Mouse (Mus musculus): ENCODE measurements around the gene Kif27. TPM values are rescaled to one million over a fixed set of nuclear protein-coding genes. Genes with fewer than 3 reads are reported as not detected.
A peak's percentile ranks its signal among the peaks of the same experiment; 100 is the strongest.

Kif27 gene
- polyA plus RNA-seq, 1 experiment = 0.07 TPM

GRCm38 (mm10) chr13:58275599-58275998, 83.3 kb downstream of the Kif27 start, which contains the start of gene Gkap1:
TSS of gene Gkap1 (minus strand) at chr13:58275699.
- no peak within 1 kb of the TSS for H3K27ac ChIP-seq (ENCODE audit: control insufficient read depth, insufficient read depth, low read length)
- WGBS = 95% methylated on average over 8 of the region's 8 CpGs
- peaks cover 17% of the 10 kb centered on the region; the same call in 1 of the 2 replicates for H3K27me3 ChIP-seq (ENCODE audit: control insufficient read depth, insufficient read depth, low read length)
- DNase-seq = no peak
- TF ChIP-seq POLR2A (IDR thresholded peaks at IDR 0.05; ENCODE audit: control insufficient read depth, extremely low read depth, insufficient read depth, low read length, poor library complexity) (no peak), CTCF (IDR thresholded peaks at IDR 0.05; ENCODE audit: borderline replicate concordance, control insufficient read depth, extremely low read depth, insufficient read depth, low read length, poor library complexity) (no peak)
- H3K4me1 ChIP-seq (replicated peaks; ENCODE audit: control insufficient read depth, insufficient read depth, low read length) = peaks cover 6% of the 10 kb centered on the region; the same call in 1 of the 2 replicates
- no peaks in the 10 kb centered on the region for H3K36me3 ChIP-seq (ENCODE audit: control insufficient read depth, insufficient read depth, low read length)
- peak within 1 kb of the TSS; percentile 61 for H3K4me3 ChIP-seq (ENCODE audit: control insufficient read depth, insufficient read depth, low read length)

- no peak for DNase-seq
- 51% methylated on average over 9 of the region's 9 CpGs for WGBS
- no peak overlapping the region for H3K4me3 ChIP-seq (ENCODE audit: control insufficient read depth, insufficient read depth, low read length)
- no peaks in the 10 kb centered on the region for H3K36me3 ChIP-seq (ENCODE audit: control insufficient read depth, insufficient read depth, low read length)
- no peak for TF ChIP-seq CTCF (IDR thresholded peaks at IDR 0.05; ENCODE audit: borderline replicate concordance, control insufficient read depth, extremely low read depth, insufficient read depth, low read length, poor library complexity)
- TF ChIP-seq POLR2A (IDR thresholded peaks at IDR 0.05; ENCODE audit: control insufficient read depth, extremely low read depth, insufficient read depth, low read length, poor library complexity) = no peak
- H3K4me1 ChIP-seq (replicated peaks; ENCODE audit: control insufficient read depth, insufficient read depth, low read length) = peaks cover 6% of the 10 kb centered on the region; the same call in 1 of the 2 replicates
- H3K27ac ChIP-seq (ENCODE audit: control insufficient read depth, insufficient read depth, low read length) = no peak overlapping the region
- peaks cover 17% of the 10 kb centered on the region; the same call in 1 of the 2 replicates for H3K27me3 ChIP-seq (ENCODE audit: control insufficient read depth, insufficient read depth, low read length)
Measured at GRCm38 (mm10) chr13:58275076-58275475, 83.8 kb downstream of the Kif27 start.

- WGBS = under 1% methylated on average over 83 of the region's 84 CpGs
- Histone ChIP-seq H3K4me1 (replicated peaks; ENCODE audit: control insufficient read depth, insufficient read depth, low read length) (peaks cover 6% of the 10 kb centered on the region; the same call in 1 of the 2 replicates), H3K27me3 (ENCODE audit: control insufficient read depth, insufficient read depth, low read length) (peaks cover 17% of the 10 kb centered on the region; the same call in 1 of the 2 replicates), H3K27ac (ENCODE audit: control insufficient read depth, insufficient read depth, low read length) (no peak overlapping the region), H3K4me3 (ENCODE audit: control insufficient read depth, insufficient read depth, low read length) (peak overlapping the region; percentile 61), H3K36me3 (ENCODE audit: control insufficient read depth, insufficient read depth, low read length) (no peaks in the 10 kb centered on the region)
- DNase-seq = peak; percentile 56
- TF ChIP-seq CTCF (IDR thresholded peaks at IDR 0.05; ENCODE audit: borderline replicate concordance, control insufficient read depth, extremely low read depth, insufficient read depth, low read length, poor library complexity) = 0 out of 2 replicates have a peak, but pooled peaks have one; percentile 6
- no peak for TF ChIP-seq POLR2A (IDR thresholded peaks at IDR 0.05; ENCODE audit: control insufficient read depth, extremely low read depth, insufficient read depth, low read length, poor library complexity)
Measured at GRCm38 (mm10) chr13:58274259-58274991, 84.5 kb downstream of the Kif27 start.

DNA sequence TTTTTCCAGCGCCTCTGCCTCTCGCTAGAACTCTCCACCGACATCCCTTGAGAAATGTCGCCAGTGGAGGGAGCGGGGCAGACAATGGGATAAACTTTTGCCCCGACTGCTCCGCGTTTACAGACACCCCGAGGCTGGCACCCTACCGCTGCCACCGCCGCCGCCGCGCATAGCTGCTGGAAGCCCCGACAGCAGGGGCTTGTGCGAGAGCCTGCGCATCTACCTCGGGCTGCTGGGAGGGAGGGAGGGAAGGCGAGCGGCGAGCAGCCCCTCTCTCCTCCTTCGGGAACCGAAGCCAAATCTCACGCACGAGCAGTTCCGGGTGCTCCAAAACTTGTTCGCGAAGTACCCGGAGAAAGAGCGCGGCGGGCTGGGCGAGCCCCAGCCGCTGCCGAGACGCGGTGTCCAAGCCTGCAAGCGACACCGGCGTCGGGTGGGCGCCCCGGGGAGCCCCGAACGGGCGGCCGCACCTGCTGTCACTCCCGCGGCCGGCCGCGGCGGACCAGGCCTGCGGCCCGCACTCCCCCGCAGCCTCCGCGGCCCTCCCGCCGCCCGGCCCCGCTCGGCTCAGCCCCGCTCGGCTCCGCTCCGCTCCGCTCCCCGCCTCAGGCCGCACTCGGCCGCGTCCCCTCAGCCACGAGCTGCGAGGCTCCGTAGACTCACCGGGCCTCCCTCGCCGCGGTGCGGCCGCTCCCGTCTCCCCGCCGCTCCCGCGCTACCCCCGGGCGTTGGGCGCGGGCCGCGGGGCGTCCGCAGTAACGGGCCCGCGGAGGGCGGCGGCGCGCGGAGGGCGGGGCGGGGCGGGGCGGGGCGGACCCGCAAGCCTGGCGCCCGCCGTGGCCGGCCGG, 85.3 kb downstream of the Kif27 start:
- H3K4me3 ChIP-seq (ENCODE audit: control insufficient read depth, insufficient read depth, low read length) = peak overlapping the region; percentile 61
- no peaks in the 10 kb centered on the region for H3K36me3 ChIP-seq (ENCODE audit: control insufficient read depth, insufficient read depth, low read length)
- TF ChIP-seq CTCF (IDR thresholded peaks at IDR 0.05; ENCODE audit: borderline replicate concordance, control insufficient read depth, extremely low read depth, insufficient read depth, low read length, poor library complexity) (no peak), POLR2A (IDR thresholded peaks at IDR 0.05; ENCODE audit: control insufficient read depth, extremely low read depth, insufficient read depth, low read length, poor library complexity) (no peak)
- no peak overlapping the region for H3K27ac ChIP-seq (ENCODE audit: control insufficient read depth, insufficient read depth, low read length)
- peak; percentile 39 for DNase-seq
- WGBS = 2% methylated on average over 105 of the region's 115 CpGs
- peaks cover 6% of the 10 kb centered on the region; the same call in 1 of the 2 replicates for H3K4me1 ChIP-seq (replicated peaks; ENCODE audit: control insufficient read depth, insufficient read depth, low read length)
- peaks cover 17% of the 10 kb centered on the region; the same call in 1 of the 2 replicates for H3K27me3 ChIP-seq (ENCODE audit: control insufficient read depth, insufficient read depth, low read length)

GRCm38 (mm10) chr13:58266864-58267263, 92.1 kb downstream of the Kif27 start:
- Histone ChIP-seq H3K4me3 (ENCODE audit: control insufficient read depth, insufficient read depth, low read length) (no peak overlapping the region), H3K4me1 (replicated peaks; ENCODE audit: control insufficient read depth, insufficient read depth, low read length) (no peaks in the 10 kb centered on the region), H3K36me3 (ENCODE audit: control insufficient read depth, insufficient read depth, low read length) (no peaks in the 10 kb centered on the region), H3K27me3 (ENCODE audit: control insufficient read depth, insufficient read depth, low read length) (no peaks in the 10 kb centered on the region), H3K27ac (ENCODE audit: control insufficient read depth, insufficient read depth, low read length) (no peak overlapping the region)
- no peak for DNase-seq
- WGBS = 92% methylated on average over 3 of the region's 3 CpGs
- TF ChIP-seq CTCF (IDR thresholded peaks at IDR 0.05; ENCODE audit: borderline replicate concordance, control insufficient read depth, extremely low read depth, insufficient read depth, low read length, poor library complexity) (no peak), POLR2A (IDR thresholded peaks at IDR 0.05; ENCODE audit: control insufficient read depth, extremely low read depth, insufficient read depth, low read length, poor library complexity) (no peak)

GRCm38 (mm10) chr13:58263546-58263945, 95.4 kb downstream of the Kif27 start:
- no peaks in the 10 kb centered on the region for H3K36me3 ChIP-seq (ENCODE audit: control insufficient read depth, insufficient read depth, low read length)
- whole genome bisulfite sequencing = 92% methylated on average over 8 of the region's 8 CpGs
- no peaks in the 10 kb centered on the region for H3K4me1 ChIP-seq (replicated peaks; ENCODE audit: control insufficient read depth, insufficient read depth, low read length)
- TF ChIP-seq POLR2A (IDR thresholded peaks at IDR 0.05; ENCODE audit: control insufficient read depth, extremely low read depth, insufficient read depth, low read length, poor library complexity) = no peak
- TF ChIP-seq CTCF (IDR thresholded peaks at IDR 0.05; ENCODE audit: borderline replicate concordance, control insufficient read depth, extremely low read depth, insufficient read depth, low read length, poor library complexity) = no peak
- H3K27ac ChIP-seq (ENCODE audit: control insufficient read depth, insufficient read depth, low read length) = no peak overlapping the region
- no peak for DNase-seq
- H3K27me3 ChIP-seq (ENCODE audit: control insufficient read depth, insufficient read depth, low read length) = no peaks in the 10 kb centered on the region
- no peak overlapping the region for H3K4me3 ChIP-seq (ENCODE audit: control insufficient read depth, insufficient read depth, low read length)

Measured in thymus, adult 2 months (tissue).